Mouse (Mus musculus): Measurements from ENCODE around the gene Pnpla6. TPM values are rescaled to one million over a fixed set of nuclear protein-coding genes. Genes with fewer than 3 reads are reported as not detected.
"Not testable (repeated sequence)": the region's sequence is repeated elsewhere in the genome, so short reads cannot be mapped to it uniquely, and the experiment has no call there.

Pnpla6 gene
- total RNA-seq, 2 experiments from 2014 or later, result 15.1 to 15.9 TPM

GRCm38 (mm10) chr8:3576211-3576960, 61.2 kb downstream of the Pnpla6 start:
- no peak for DNase-seq

DNA sequence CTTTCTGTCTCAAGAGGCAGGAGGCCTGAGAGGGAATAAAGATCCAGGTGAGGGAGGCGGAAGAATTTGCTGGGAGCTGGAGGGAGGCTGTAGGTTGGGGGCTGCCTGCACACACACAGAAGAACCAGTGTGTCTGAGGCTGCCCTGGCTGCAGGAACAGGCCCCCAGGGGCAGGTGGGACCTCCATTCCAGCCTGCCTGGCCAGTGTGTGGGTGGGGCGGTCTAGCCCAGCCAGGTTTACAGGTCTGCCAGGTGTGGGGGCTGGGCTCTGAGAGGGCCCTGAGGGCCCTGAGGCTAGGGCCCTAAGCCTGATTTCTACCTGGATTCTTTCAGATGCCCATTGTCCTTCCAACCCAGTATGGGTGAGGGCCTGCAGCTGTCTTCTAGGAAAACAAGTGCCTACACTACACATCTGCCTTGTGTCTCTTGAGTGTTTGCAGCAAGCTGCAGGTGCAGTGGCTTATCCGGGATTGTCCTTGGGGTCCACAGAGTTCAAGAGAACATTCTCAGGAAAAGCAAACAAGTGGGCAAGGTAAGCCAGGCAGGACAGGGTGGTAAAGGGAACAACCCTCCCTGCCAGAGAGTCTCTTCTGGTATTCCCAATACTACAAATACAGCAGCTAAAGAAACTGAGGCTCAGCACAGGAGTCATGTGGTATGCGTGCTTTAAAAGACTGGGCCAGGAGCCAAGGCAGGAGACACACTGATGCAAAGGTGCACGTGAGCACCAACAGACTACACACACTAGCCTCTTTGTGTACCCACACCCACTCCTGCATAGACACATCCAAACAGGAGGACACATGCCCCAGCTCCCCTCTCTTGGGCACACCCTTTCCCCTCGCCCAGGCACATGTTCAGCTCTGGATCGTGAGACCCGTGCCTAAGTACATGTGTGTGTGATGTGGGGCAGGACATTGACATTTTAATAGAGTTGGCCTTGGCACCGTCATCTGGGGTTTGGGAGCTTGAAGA, 64.5 kb downstream of the Pnpla6 start:
- DNase-seq, result no peak

DNA sequence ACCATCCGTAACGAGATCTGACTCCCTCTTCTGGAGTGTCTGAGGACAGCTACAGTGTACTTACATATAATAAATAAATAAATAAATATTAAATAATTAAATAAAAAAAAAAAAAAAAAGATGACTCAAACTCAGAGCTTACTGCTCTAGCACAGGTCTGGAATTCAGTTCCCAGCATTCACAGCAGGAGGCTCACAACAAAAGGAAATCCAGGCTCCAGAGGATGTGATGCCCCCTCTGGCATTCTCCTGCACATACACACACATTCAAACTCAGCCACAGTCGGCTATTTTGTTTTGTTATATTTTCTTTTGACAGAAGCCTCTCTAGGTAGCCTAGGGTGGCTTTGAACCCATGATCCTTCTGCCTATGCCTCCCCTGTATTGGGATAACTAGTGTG, 66.8 kb downstream of the Pnpla6 start:
- DNase-seq, result not testable (repeated sequence)

DNA sequence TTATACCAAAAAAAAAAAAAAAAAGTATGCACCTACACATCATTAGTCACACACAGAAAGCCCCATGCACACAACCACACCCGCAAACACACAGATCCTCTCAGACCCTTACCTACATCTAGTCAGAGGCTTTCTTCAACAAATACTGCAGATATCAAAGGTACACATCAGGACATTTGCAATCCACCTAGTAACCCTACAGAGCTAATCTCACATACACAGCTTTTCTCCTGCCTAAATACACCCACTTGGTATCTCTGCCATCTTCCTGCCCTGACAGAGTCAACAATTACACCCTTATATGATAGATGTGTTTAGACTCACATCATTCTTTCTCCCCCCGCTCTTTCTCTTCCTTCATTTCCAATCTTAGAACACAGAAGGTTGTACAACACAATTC, 71.3 kb downstream of the Pnpla6 start:
- DNase-seq, result no peak

GRCm38 (mm10) chr8:3586993-3587390, 71.8 kb downstream of the Pnpla6 start, which contains the start of gene Camsap3:
Gene Camsap3 (plus strand): TSS chr8:3587293.
- DNase-seq, result no peak

- peak; percentile 30 for DNase-seq
Observed at GRCm38 (mm10) chr8:3587391-3588257, 72.4 kb downstream of the Pnpla6 start.

GRCm38 (mm10) chr8:3588258-3588633, 73.1 kb downstream of the Pnpla6 start:
- DNase-seq, result no peak

DNA sequence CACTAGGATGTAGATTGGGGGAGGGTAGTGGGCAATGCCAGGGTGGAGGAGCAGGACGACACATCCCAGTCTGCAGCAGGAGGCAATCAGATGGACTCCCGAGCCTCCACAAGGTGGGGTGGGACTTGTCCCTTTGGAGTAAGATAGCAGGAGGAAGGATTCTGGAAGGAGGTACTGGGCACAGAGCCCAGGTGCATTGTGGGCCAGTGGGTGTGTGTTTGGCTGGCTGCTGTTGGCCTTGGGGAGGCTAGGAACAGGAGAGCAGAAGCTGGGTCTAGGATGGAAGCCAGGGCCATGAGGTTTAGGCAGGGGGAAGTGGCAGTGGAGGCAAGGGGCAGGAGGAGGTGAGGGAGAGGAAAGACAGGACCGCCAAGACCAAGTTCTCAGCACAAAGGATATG, 78.3 kb downstream of the Pnpla6 start:
- DNase-seq, result no peak

Other genes starting within 250 kb of the Pnpla6 start
- gene Insr, start 235.8 kb upstream of the Pnpla6 start, total RNA-seq (2021), result 100 to 1,000 TPM; 118 to 122 TPM
- under 1 TPM; 0.12 to 0.25 TPM for gene A430078G23Rik, start 162.0 kb upstream of the Pnpla6 start, total RNA-seq (2021)
- 10 to 100 TPM; 17.3 to 19.8 TPM for gene Arhgef18, start 122.4 kb upstream of the Pnpla6 start, total RNA-seq (2021)
- gene Pex11g, start 47.7 kb upstream of the Pnpla6 start, total RNA-seq (2021), result 1 to 10 TPM; 4.1 to 4.5 TPM
- gene Tex45, start 44.5 kb upstream of the Pnpla6 start, total RNA-seq (2021), result under 1 TPM in 1 of 2 experiments, not detected in 1; 0.32 TPM
- 10 to 100 TPM; 24.6 to 26.1 TPM for gene Zfp358, start 22.2 kb upstream of the Pnpla6 start, total RNA-seq (2021)
- gene Mcoln1, start 14.9 kb upstream of the Pnpla6 start, total RNA-seq (2021), result 10 to 100 TPM; 26.4 to 29.0 TPM
- 1 to 10 TPM; 1.1 to 2.2 TPM for gene C330021F23Rik, start 52.6 kb downstream of the Pnpla6 start, total RNA-seq (2021)
- gene Camsap3, start 71.9 kb downstream of the Pnpla6 start, total RNA-seq (2021), result 1 to 10 TPM; 1.5 to 2.9 TPM
- 10 to 100 TPM; 20.9 to 21.3 TPM for gene Xab2, start 105.9 kb downstream of the Pnpla6 start, total RNA-seq (2021)
- gene Pet100, start 106.2 kb downstream of the Pnpla6 start, total RNA-seq (2021), result 10 to 100 TPM; 72.5 to 77.7 TPM
- gene Pcp2, start 110.2 kb downstream of the Pnpla6 start, total RNA-seq (2021), result not detected
- 10 to 100 TPM; 15.4 to 17.3 TPM for gene Stxbp2, start 115.6 kb downstream of the Pnpla6 start, total RNA-seq (2021)
- gene Retn, start 140.4 kb downstream of the Pnpla6 start, total RNA-seq (2021), result not detected
- under 1 TPM in 1 of 2 experiments, not detected in 1; 0.23 TPM for gene Mcemp1, start 150.4 kb downstream of the Pnpla6 start, total RNA-seq (2021)
- gene Fcor, start 157.0 kb downstream of the Pnpla6 start, total RNA-seq (2021), result under 1 TPM; 0.81 to 0.86 TPM
- 10 to 100 TPM; 16.8 to 19.8 TPM for gene Trappc5, start 160.9 kb downstream of the Pnpla6 start, total RNA-seq (2021)
- gene Fcer2a, start 178.8 kb downstream of the Pnpla6 start, total RNA-seq (2021), result under 1 TPM in 1 of 2 experiments, not detected in 1; 0.18 TPM
- 1 to 10 TPM in 1 of 2 experiments, under 1 TPM in 1; 0.63 to 1.3 TPM for gene Clec4g, start 205.3 kb downstream of the Pnpla6 start, total RNA-seq (2021)
- not detected for gene Cd209a, start 233.6 kb downstream of the Pnpla6 start, total RNA-seq (2021)